Mouse (Mus musculus) kidney, postnatal 0 days (tissue): ENCODE data around the gene Sbf2. TPM values are rescaled to one million over a fixed set of nuclear protein-coding genes. Genes with fewer than 3 reads are reported as not detected.

ENCODE experiments used
- ATAC-seq: fragments of 200-750 bp; cut with Nextera tagmentation; replicated peaks from 2 replicates; pipeline ENCODE4 v1.8.0; 2017; ENCODE audit warnings: low read depth, moderate number of reproducible peaks, moderate TSS enrichment, moderate library complexity; ENCODE audit not compliant: low FRiP score
- DNase-seq: peaks from one replicate; pipeline ENCODE4 v3.0.0-alpha.2; 2016; ENCODE audit warnings: low spot score
- H3K27ac ChIP-seq: fragments of 300-500 bp; sonication (generic); 2 replicates; pipeline ENCODE4 v1.5.1; 2014; ENCODE audit warnings: mild to moderate bottlenecking
- H3K27me3 ChIP-seq: fragments of 300-500 bp; sonication (generic); 2 replicates; pipeline ENCODE4 v1.6.1; 2014; ENCODE audit warnings: low read length, mixed read lengths; ENCODE audit not compliant: insufficient read depth
- H3K36me3 ChIP-seq: fragments of 300-500 bp; sonication (generic); 2 replicates; pipeline ENCODE4 v1.6.1; 2014; ENCODE audit warnings: low read length, mixed read lengths; ENCODE audit not compliant: insufficient read depth
- H3K4me1 ChIP-seq: fragments of 300-500 bp; sonication (generic); replicated peaks from 2 replicates; pipeline ENCODE4 v1.6.1; 2014; ENCODE audit warnings: antibody characterized with exemption, low read length, mixed read lengths; ENCODE audit not compliant: insufficient read depth
- H3K4me2 ChIP-seq: fragments of 300-500 bp; sonication (generic); 2 replicates; pipeline ENCODE4 v1.6.1; 2014; ENCODE audit warnings: mild to moderate bottlenecking, low read length, moderate library complexity, mixed read lengths
- H3K4me3 ChIP-seq: fragments of 300-500 bp; sonication (generic); replicated peaks from 2 replicates; pipeline ENCODE4 v1.5.1; 2014; ENCODE audit warnings: low read depth, low read length
- H3K9ac ChIP-seq: fragments of 300-500 bp; sonication (generic); 2 replicates; pipeline ENCODE4 v1.6.1; 2014; ENCODE audit warnings: low read depth, low read length
- H3K9me3 ChIP-seq: fragments of 300-500 bp; sonication (generic); replicated peaks from 2 replicates; pipeline ENCODE4 v1.6.1; 2016; ENCODE audit warnings: low read length, inconsistent platforms, mixed read lengths
- CTCF ChIP-seq: IDR thresholded peaks from 2 replicates; pipeline ENCODE4 v1.5.1; 2016; ENCODE audit warnings: antibody characterized with exemption, low read depth, mild to moderate bottlenecking, moderate library complexity
- WGBS: fragments of 180-500 bp; shearing (Covaris S2); extraction: QIAGEN DNeasy Blood & Tissue Kit; methylation state at CpG from one replicate; pipeline ENCODE4 v1.1.7; 2014; 5-methylcytosine and 5-hydroxymethylcytosine counted together
- polyA plus RNA-seq: library from polyadenylated mRNA; unstranded; fragments of >200 nt; fragmentation: Nextera tagmentation; extraction: Ambion mirVana; gene quantifications from 2 replicates; pipeline ENCODE4 v1.2.1, GENCODE M21; 2015

Gene Sbf2
- polyA plus RNA-seq, 1 experiment from 2014 or later = 27.5 TPM

DNA sequence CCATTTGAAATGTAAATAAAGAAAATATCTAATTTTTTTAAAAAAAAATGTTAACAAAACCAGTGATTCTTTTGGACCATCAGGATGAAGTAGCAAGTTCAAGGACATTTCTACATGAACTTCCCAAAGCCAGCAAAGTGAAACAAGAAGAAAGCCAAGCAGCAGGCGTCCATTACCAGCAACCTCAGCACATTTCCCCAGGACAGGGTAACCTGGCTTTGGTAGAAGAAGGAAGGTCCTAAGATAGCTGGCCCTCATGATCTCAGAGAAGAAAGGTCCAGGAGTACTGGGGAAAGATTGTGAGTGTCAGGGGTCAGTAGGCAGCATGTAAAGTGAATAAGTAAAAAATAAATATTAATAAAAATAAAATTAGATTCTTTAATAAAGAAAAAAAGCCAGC, 27.0 kb downstream of the Sbf2 start:
- 92% methylated on average over 1 of the region's 1 CpGs for WGBS
- Histone ChIP-seq H3K9ac (no peak overlapping the region), H3K27me3 (no peaks in the 10 kb centered on the region), H3K4me2 (no peak overlapping the region), H3K9me3 (no peaks in the 10 kb centered on the region), H3K4me3 (no peak overlapping the region), H3K4me1 (no peaks in the 10 kb centered on the region), H3K27ac (no peak overlapping the region), H3K36me3 (no peaks in the 10 kb centered on the region)
- no peak for TF ChIP-seq CTCF
- DNase-seq = no peak
- no peak for ATAC-seq

DNA sequence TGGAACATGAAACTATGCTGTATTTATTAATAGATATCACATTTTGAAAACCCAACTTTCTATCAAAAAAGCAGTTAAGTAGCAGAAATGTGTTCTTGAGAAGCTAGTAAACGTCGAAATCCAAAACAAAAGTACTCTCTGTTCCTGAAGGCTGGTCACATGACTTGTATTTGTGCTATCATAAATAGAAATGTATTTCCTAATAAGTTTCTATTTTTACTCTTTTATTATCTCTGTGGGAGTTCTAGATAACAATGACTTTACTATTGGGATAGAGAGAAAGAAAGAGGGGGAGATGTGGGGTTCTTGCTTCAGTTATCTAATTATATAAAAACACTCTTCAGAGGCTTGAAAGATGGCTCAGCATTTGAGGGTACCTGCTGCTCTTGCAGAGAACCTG, 29.5 kb downstream of the Sbf2 start:
- Histone ChIP-seq H3K27ac (no peak overlapping the region), H3K9me3 (no peaks in the 10 kb centered on the region), H3K4me2 (no peak overlapping the region), H3K27me3 (no peaks in the 10 kb centered on the region), H3K4me3 (no peak overlapping the region), H3K4me1 (no peaks in the 10 kb centered on the region), H3K36me3 (no peaks in the 10 kb centered on the region), H3K9ac (no peak overlapping the region)
- ATAC-seq = no peak
- DNase-seq = peak; percentile 19
- no peak for TF ChIP-seq CTCF
- 70% methylated on average over 2 of the region's 2 CpGs for WGBS

DNA sequence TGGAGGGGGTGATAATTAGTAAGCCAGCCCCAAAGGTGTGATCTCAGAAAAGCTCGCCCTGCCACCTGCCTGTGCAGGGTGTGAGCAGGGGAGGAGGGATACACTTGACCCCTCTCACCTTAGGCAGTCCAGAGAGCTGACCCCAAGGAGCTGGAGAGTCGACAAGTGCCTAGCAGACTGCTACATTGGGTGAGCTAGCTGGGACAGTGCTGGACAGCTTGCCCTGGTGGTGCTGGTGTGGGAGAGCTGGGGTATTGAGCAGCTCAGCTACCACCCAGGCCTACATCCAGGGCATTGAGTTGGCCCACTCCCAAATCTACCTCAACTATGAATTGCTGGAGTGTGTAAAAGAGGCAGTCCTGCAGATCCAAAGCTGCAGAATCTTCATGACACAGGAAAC, 30.6 kb downstream of the Sbf2 start:
- peak; percentile 36; the same call in 1 of the 2 replicates for ATAC-seq
- Histone ChIP-seq H3K4me2 (no peak overlapping the region), H3K9ac (no peak overlapping the region), H3K4me1 (no peaks in the 10 kb centered on the region), H3K27ac (no peak overlapping the region), H3K36me3 (no peaks in the 10 kb centered on the region), H3K4me3 (no peak overlapping the region), H3K9me3 (no peaks in the 10 kb centered on the region), H3K27me3 (no peaks in the 10 kb centered on the region)
- no peak for TF ChIP-seq CTCF
- DNase-seq = no peak
- WGBS = 50% methylated on average over 2 of the region's 2 CpGs

DNA sequence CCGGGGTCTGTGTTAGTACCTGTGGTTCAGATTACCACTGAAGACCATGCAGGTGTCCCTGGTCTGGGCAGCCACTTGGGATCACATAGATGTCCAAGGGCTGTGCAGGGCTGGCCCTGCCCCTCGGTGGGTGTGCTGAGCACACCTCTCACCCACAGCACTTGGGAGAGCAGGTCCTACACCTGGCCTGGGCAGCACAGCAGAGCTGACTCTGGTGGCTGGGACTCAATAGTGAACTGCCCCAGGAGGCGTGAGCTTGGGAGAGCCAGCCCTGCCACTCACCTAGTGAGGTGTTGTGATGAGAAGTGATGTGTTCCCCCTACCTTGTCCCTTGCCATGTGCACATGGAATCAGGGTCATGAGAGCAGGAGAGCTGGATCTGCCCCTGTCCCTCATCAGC, 31.0 kb downstream of the Sbf2 start:
- H3K36me3 ChIP-seq = no peaks in the 10 kb centered on the region
- H3K4me2 ChIP-seq = no peak overlapping the region
- no peaks in the 10 kb centered on the region for H3K4me1 ChIP-seq
- DNase-seq (no peak), ATAC-seq (peak; percentile 36; the same call in 1 of the 2 replicates)
- no peaks in the 10 kb centered on the region for H3K27me3 ChIP-seq
- H3K4me3 ChIP-seq = no peak overlapping the region
- H3K27ac ChIP-seq = no peak overlapping the region
- no peak overlapping the region for H3K9ac ChIP-seq
- 95% methylated on average over 3 of the region's 3 CpGs for WGBS
- no peaks in the 10 kb centered on the region for H3K9me3 ChIP-seq
- no peak for TF ChIP-seq CTCF

DNA sequence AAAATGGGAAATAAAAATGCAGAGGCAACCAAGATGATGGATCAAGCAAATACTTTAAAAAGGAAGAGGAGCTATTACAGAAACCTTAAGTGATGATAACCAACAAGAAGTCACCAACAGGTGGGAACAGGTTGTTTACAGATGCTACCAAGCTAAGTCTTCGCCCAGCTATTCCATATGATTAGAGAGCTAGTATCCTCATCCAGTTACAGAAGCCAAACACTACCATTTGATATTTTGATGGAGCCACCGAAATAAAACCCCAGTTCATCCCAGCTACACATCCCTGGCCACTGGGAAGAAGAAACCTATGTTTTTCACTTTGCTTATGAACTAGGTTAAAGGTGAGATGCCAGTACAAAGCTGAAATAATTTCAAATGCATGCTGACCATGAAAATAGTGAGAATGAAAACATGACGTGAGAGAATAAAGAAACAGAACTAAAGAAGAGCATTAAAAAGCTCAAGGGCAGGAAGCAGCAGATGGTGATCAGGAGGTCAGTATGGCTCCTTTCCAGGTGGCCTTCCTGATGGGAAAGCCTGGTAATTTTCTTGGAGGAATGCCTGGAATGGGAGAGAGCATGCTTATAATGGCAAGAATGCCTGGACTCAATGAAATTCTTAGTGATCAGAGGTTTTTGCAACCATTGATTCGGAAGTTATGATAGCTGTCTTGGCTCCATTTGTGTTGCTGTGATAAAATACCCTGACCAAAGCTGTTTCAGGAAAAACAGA, 48.7 kb downstream of the Sbf2 start:
- no peak for DNase-seq
- no peak for ATAC-seq
- no peak for TF ChIP-seq CTCF
- Histone ChIP-seq H3K4me2 (no peak overlapping the region), H3K36me3 (no peaks in the 10 kb centered on the region), H3K27me3 (no peaks in the 10 kb centered on the region), H3K27ac (no peak overlapping the region), H3K9ac (no peak overlapping the region), H3K4me3 (no peak overlapping the region), H3K4me1 (no peaks in the 10 kb centered on the region), H3K9me3 (no peaks in the 10 kb centered on the region)
- 80% methylated on average over 4 of the region's 4 CpGs for WGBS

DNA sequence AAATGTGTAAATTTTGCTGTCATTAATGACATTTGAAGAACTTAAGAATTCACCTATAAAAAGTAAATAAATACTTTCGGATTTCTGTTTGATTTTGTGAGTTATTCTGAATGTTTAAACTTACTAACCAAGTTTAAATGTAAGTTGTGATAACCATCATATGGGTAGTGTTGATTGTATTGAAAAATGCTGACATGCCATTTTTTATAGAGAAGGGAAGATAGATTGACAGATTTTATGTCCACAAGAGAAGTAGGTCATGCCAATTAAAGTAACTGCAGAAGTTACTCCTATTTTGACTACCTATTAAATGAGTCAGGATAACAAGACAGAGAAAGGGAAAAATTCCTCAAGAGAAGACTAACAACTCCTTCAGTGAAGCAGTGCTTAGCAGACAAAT, 53.1 kb downstream of the Sbf2 start:
- H3K4me3 ChIP-seq = no peak overlapping the region
- ATAC-seq (no peak), DNase-seq (no peak)
- H3K27ac ChIP-seq = no peak overlapping the region
- H3K36me3 ChIP-seq = no peaks in the 10 kb centered on the region
- no peaks in the 10 kb centered on the region for H3K4me1 ChIP-seq
- H3K9me3 ChIP-seq = no peaks in the 10 kb centered on the region
- no peak for TF ChIP-seq CTCF
- H3K9ac ChIP-seq = no peak overlapping the region
- H3K4me2 ChIP-seq = no peak overlapping the region
- 90% methylated on average over 1 of the region's 1 CpGs for WGBS
- H3K27me3 ChIP-seq = no peaks in the 10 kb centered on the region

DNA sequence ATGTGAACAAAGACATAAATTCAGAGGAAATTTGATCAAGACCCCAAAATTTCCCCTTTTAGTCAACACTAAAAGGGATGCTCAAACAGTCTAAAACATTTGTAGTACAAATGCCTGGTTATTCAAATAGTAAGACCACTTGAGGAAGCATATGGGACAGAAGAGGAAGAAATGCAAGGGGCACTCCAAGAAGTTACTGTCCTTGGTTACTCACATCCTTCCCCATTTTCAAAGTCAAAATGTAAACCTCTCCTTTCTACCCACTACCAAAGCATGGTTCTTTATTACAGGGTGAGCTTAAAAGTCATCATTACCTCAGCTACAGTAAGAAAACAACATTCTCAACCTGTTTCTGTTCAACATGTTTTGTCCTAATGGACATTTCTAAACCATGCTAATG, 57.7 kb downstream of the Sbf2 start:
- Histone ChIP-seq H3K36me3 (no peaks in the 10 kb centered on the region), H3K27me3 (no peaks in the 10 kb centered on the region), H3K9ac (no peak overlapping the region), H3K27ac (no peak overlapping the region), H3K9me3 (no peaks in the 10 kb centered on the region), H3K4me3 (no peak overlapping the region), H3K4me1 (no peaks in the 10 kb centered on the region), H3K4me2 (no peak overlapping the region)
- ATAC-seq = no peak
- no peak for DNase-seq
- no peak for TF ChIP-seq CTCF
